Mouse (Mus musculus) spleen, adult 10 weeks (tissue): ENCODE data around the gene Enpp6. TPM values are rescaled to one million over a fixed set of nuclear protein-coding genes. Genes with fewer than 3 reads are reported as not detected.

Experiments
- polyA plus RNA-seq: library from polyadenylated mRNA; stranded (reverse); fragments of 350-450 nt; fragmentation: Illumina TruSeq; extraction: RNeasy Lipid Tissue Mini Kit (QIAGEN cat#74804); gene quantifications from one replicate; pipeline ENCODE4 v1.2.3, GENCODE M21; 2015; ENCODE audit warnings: low replicate concordance; ENCODE audit not compliant: insufficient read depth

Gene Enpp6
- polyA plus RNA-seq = 1.2 TPM

GRCm38 (mm10) chr8:46986386-46987140 lies at the start of gene Enpp6:
Enpp6 (plus strand) TSS chr8:46986887.

Other genes starting within 250 kb of the Enpp6 start
- 152 TPM for gene Irf2, start 247.2 kb upstream of the Enpp6 start, polyA plus RNA-seq